Mouse (Mus musculus) ES-Bruce4 (cell line): ENCODE results near the gene Wfdc16.

Experiments
- CTCF ChIP-seq: IDR thresholded peaks from one replicate; pipeline ENCODE4 v1.8.1; 2011; ENCODE audit warnings: low read depth, low read length
- EP300 ChIP-seq: IDR thresholded peaks from 2 replicates; pipeline ENCODE4 v1.6.1; 2011; ENCODE audit warnings: low read depth, low read length; ENCODE audit not compliant: insufficient read depth
- POLR2A ChIP-seq: IDR thresholded peaks from one replicate; pipeline ENCODE4 v1.8.1; 2011; ENCODE audit warnings: low read length; ENCODE audit not compliant: insufficient read depth

DNA sequence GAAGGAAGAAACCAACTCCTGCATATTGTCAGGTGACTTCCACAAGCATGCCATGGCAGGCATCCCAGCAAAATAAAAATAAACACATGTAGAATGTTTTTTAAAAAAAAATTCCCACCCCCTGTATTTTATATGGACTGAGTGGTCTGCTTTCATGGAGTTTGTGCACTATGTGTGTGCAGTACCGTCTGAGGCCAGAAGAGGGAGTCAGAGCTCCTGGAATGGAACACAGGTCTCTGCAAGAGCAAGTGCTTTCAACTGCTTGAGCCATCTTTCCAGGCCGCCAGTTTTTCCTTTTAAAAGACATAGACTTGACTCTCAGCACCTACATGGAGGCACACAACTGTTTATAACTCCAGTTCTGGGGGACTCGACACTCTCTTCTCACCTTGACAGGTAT is 35.1 kb downstream of the Wfdc16 start:
- TF ChIP-seq EP300 (no peak), CTCF (no peak), POLR2A (no peak)
